Mouse (Mus musculus): ENCODE measurements around the gene Atp6v1e2. TPM values are rescaled to one million over a fixed set of nuclear protein-coding genes. Genes with fewer than 3 reads are reported as not detected.

Gene Atp6v1e2
- total RNA-seq, 2 experiments from 2014 or later, result not detected

- peak; percentile 83 for ATAC-seq (replicated peaks; ENCODE audit: poor library complexity)
These were observed 28.9 kb downstream of the Atp6v1e2 start for GRCm38 (mm10) chr17:86918786-86919185.

- no peak for ATAC-seq (replicated peaks; ENCODE audit: poor library complexity)
These were observed 30.6 kb downstream of the Atp6v1e2 start, which contains the start of gene Tmem247 for GRCm38 (mm10) chr17:86917048-86917447. Tmem247 (plus strand) TSS chr17:86917348.

GRCm38 (mm10) chr17:86915540-86915939 lies 32.2 kb downstream of the Atp6v1e2 start:
- no peak for ATAC-seq (replicated peaks; ENCODE audit: poor library complexity)

- no peak for ATAC-seq (replicated peaks; ENCODE audit: poor library complexity)
These were observed 34.6 kb downstream of the Atp6v1e2 start for GRCm38 (mm10) chr17:86913003-86913607.

GRCm38 (mm10) chr17:86911261-86911660 lies 36.4 kb downstream of the Atp6v1e2 start:
- no peak for ATAC-seq (replicated peaks; ENCODE audit: poor library complexity)

- no peak for ATAC-seq (replicated peaks; ENCODE audit: poor library complexity)
These were observed 37.8 kb downstream of the Atp6v1e2 start for GRCm38 (mm10) chr17:86909733-86910495.

- no peak for ATAC-seq (replicated peaks; ENCODE audit: poor library complexity)
These were observed 39.4 kb downstream of the Atp6v1e2 start for GRCm38 (mm10) chr17:86908316-86908715.

- no peak for ATAC-seq (replicated peaks; ENCODE audit: poor library complexity)
These were observed 40.6 kb downstream of the Atp6v1e2 start for GRCm38 (mm10) chr17:86907092-86907491.

GRCm38 (mm10) chr17:86906601-86907000 lies 41.1 kb downstream of the Atp6v1e2 start:
- ATAC-seq (replicated peaks; ENCODE audit: poor library complexity), result no peak

- ATAC-seq (replicated peaks; ENCODE audit: poor library complexity), result peak; percentile 67
These were observed 41.6 kb downstream of the Atp6v1e2 start for GRCm38 (mm10) chr17:86906136-86906461.

- ATAC-seq (replicated peaks; ENCODE audit: poor library complexity), result no peak
These were observed 42.2 kb downstream of the Atp6v1e2 start for GRCm38 (mm10) chr17:86905297-86906135.

GRCm38 (mm10) chr17:86904206-86904605 lies 43.5 kb downstream of the Atp6v1e2 start:
- ATAC-seq (replicated peaks; ENCODE audit: poor library complexity), result peak; percentile 78

- ATAC-seq (replicated peaks; ENCODE audit: poor library complexity), result peak; percentile 70
These were observed 44.1 kb downstream of the Atp6v1e2 start for GRCm38 (mm10) chr17:86903596-86903995.

- no peak for ATAC-seq (replicated peaks; ENCODE audit: poor library complexity)
These were observed 45.2 kb downstream of the Atp6v1e2 start for GRCm38 (mm10) chr17:86902399-86903067.

GRCm38 (mm10) chr17:86900564-86900963 lies 47.1 kb downstream of the Atp6v1e2 start:
- ATAC-seq (replicated peaks; ENCODE audit: poor library complexity), result no peak

- no peak for ATAC-seq (replicated peaks; ENCODE audit: poor library complexity)
These were observed 47.9 kb downstream of the Atp6v1e2 start for GRCm38 (mm10) chr17:86899821-86900220.

GRCm38 (mm10) chr17:86897486-86898165 lies 50.1 kb downstream of the Atp6v1e2 start:
- no peak for ATAC-seq (replicated peaks; ENCODE audit: poor library complexity)

GRCm38 (mm10) chr17:86895191-86895590 lies 52.5 kb downstream of the Atp6v1e2 start:
- no peak for ATAC-seq (replicated peaks; ENCODE audit: poor library complexity)

All from megakaryocyte progenitor cell, adult 5-6 weeks (primary cell).